Comparison of ENCODE assay signal across 15 mouse cellular contexts in genomic region chr8:44576993-44577392, GRCm38 (mm10).
"Had no signal": no experiment of that assay in that cellular context is flagged by ENCODE, and none has a peak within 500 bp of the region (broad histone marks: within the 10 kb centered on the region; RNA-seq: fewer than 3 reads in every experiment).

No protein-coding gene starts in this region.

- H3K9ac ChIP-seq: kidney, embryonic 15.5 days; limb, embryonic 15.5 days; liver, embryonic 12.5 days; lung, embryonic 14.5 days; neural tube, embryonic 13.5 days had no signal

- DNase-seq: kidney, adult 18-20 months; kidney, postnatal 14 days; layer of hippocampus, postnatal 36 days; lung, embryonic 14.5 days; lung, postnatal 10 days; lung, postnatal 4 days; right cerebral cortex, adult 18-20 months; right cerebral cortex, postnatal 25 days; thymus, postnatal 36 days had no signal

- H3K4me3 ChIP-seq: kidney, embryonic 15.5 days; limb, embryonic 15.5 days; liver, embryonic 12.5 days; neural tube, embryonic 13.5 days had no signal

- ATAC-seq: liver, embryonic 12.5 days; midbrain, embryonic 16.5 days had no signal

- H3K9me3 ChIP-seq: kidney, embryonic 15.5 days; limb, embryonic 15.5 days; liver, embryonic 12.5 days; neural tube, embryonic 13.5 days had no signal

- H3K4me2 ChIP-seq: kidney, embryonic 15.5 days; limb, embryonic 15.5 days; liver, embryonic 12.5 days; lung, embryonic 14.5 days; midbrain, embryonic 11.5 days; neural tube, embryonic 13.5 days had no signal

- H3K27ac ChIP-seq: kidney, embryonic 15.5 days; limb, embryonic 15.5 days; liver, embryonic 12.5 days; neural tube, embryonic 13.5 days had no signal

- H3K27me3 ChIP-seq: kidney, embryonic 15.5 days; limb, embryonic 15.5 days; liver, embryonic 12.5 days; neural tube, embryonic 13.5 days had no signal

- H3K36me3 ChIP-seq: kidney, embryonic 15.5 days; limb, embryonic 15.5 days; liver, embryonic 12.5 days; neural tube, embryonic 13.5 days had no signal

- H3K4me1 ChIP-seq: kidney, embryonic 15.5 days; limb, embryonic 15.5 days; liver, embryonic 12.5 days had no signal
